Mouse (Mus musculus): ENCODE measurements around the gene Lrrc72. TPM values are rescaled to one million over a fixed set of nuclear protein-coding genes. Genes with fewer than 3 reads are reported as not detected.
"Not testable (repeated sequence)": the region's sequence is repeated elsewhere in the genome, so short reads cannot be mapped to it uniquely, and the experiment has no call there.

Lrrc72 gene
- polyA plus RNA-seq, 1 experiment from 2014 or later = not detected

GRCm38 (mm10) chr12:36207800-36208148 is 45.4 kb downstream of the Lrrc72 start:
- Histone ChIP-seq H3K4me1 (ENCODE audit: control insufficient read depth, insufficient read depth, low read length) (peaks cover 6% of the 10 kb centered on the region), H3K4me3 (ENCODE audit: low read depth, low read length) (no peak overlapping the region), H3K36me3 (ENCODE audit: control insufficient read depth, insufficient read depth, low read length) (no peaks in the 10 kb centered on the region), H3K9ac (ENCODE audit: low read length) (no peak overlapping the region), H3K9me3 (ENCODE audit: control insufficient read depth, low read length) (no peaks in the 10 kb centered on the region), H3K27ac (ENCODE audit: low read depth, low read length) (no peak overlapping the region), H3K4me2 (ENCODE audit: low read depth) (0 out of 2 replicates have a peak overlapping the region, but pooled peaks have one; percentile 20), H3K27me3 (ENCODE audit: control insufficient read depth, insufficient read depth, low read length) (no peaks in the 10 kb centered on the region)
- ATAC-seq (ENCODE audit: insufficient read depth, low FRiP score, low TSS enrichment) (peak; percentile 39), DNase-seq (ENCODE audit: low spot score) (no peak)
- WGBS = 77% methylated on average over 7 of the region's 7 CpGs

GRCm38 (mm10) chr12:36207072-36207799 is 46.0 kb downstream of the Lrrc72 start:
- H3K36me3 ChIP-seq (ENCODE audit: control insufficient read depth, insufficient read depth, low read length) = no peaks in the 10 kb centered on the region
- H3K9ac ChIP-seq (ENCODE audit: low read length) = no peak overlapping the region
- no peak overlapping the region for H3K4me3 ChIP-seq (ENCODE audit: low read depth, low read length)
- WGBS = 54% methylated on average over 9 of the region's 9 CpGs
- no peaks in the 10 kb centered on the region for H3K9me3 ChIP-seq (ENCODE audit: control insufficient read depth, low read length)
- ATAC-seq (ENCODE audit: insufficient read depth, low FRiP score, low TSS enrichment) (peak; percentile 98), DNase-seq (ENCODE audit: low spot score) (peak; percentile 75)
- 0 out of 2 replicates have a peak overlapping the region, but pooled peaks have one; percentile 20 for H3K4me2 ChIP-seq (ENCODE audit: low read depth)
- H3K27ac ChIP-seq (ENCODE audit: low read depth, low read length) = 0 out of 2 replicates have a peak overlapping the region, but pooled peaks have one; percentile 29
- peaks cover 6% of the 10 kb centered on the region for H3K4me1 ChIP-seq (ENCODE audit: control insufficient read depth, insufficient read depth, low read length)
- H3K27me3 ChIP-seq (ENCODE audit: control insufficient read depth, insufficient read depth, low read length) = no peaks in the 10 kb centered on the region

- not testable (repeated sequence) for H3K9ac ChIP-seq (ENCODE audit: low read length); ATAC-seq (ENCODE audit: insufficient read depth, low FRiP score, low TSS enrichment); H3K27me3 ChIP-seq (ENCODE audit: control insufficient read depth, insufficient read depth, low read length); H3K36me3 ChIP-seq (ENCODE audit: control insufficient read depth, insufficient read depth, low read length); H3K4me1 ChIP-seq (ENCODE audit: control insufficient read depth, insufficient read depth, low read length); H3K4me2 ChIP-seq (ENCODE audit: low read depth); H3K27ac ChIP-seq (ENCODE audit: low read depth, low read length); DNase-seq (ENCODE audit: low spot score); H3K9me3 ChIP-seq (ENCODE audit: control insufficient read depth, low read length); H3K4me3 ChIP-seq (ENCODE audit: low read depth, low read length)
- WGBS = 44% methylated on average over 5 of the region's 5 CpGs
Measured at GRCm38 (mm10) chr12:36205579-36206119, 47.5 kb downstream of the Lrrc72 start.

GRCm38 (mm10) chr12:36194976-36195375 is 58.2 kb downstream of the Lrrc72 start:
- DNase-seq (ENCODE audit: low spot score) = no peak
- Histone ChIP-seq H3K4me3 (ENCODE audit: low read depth, low read length) (no peak overlapping the region), H3K27me3 (ENCODE audit: control insufficient read depth, insufficient read depth, low read length) (no peaks in the 10 kb centered on the region), H3K4me1 (ENCODE audit: control insufficient read depth, insufficient read depth, low read length) (no peaks in the 10 kb centered on the region), H3K4me2 (ENCODE audit: low read depth) (no peak overlapping the region), H3K9me3 (ENCODE audit: control insufficient read depth, low read length) (peaks cover 5% of the 10 kb centered on the region; the same call in 1 of the 2 replicates), H3K9ac (ENCODE audit: low read length) (no peak overlapping the region), H3K36me3 (ENCODE audit: control insufficient read depth, insufficient read depth, low read length) (peaks cover 17% of the 10 kb centered on the region), H3K27ac (ENCODE audit: low read depth, low read length) (no peak overlapping the region)
- WGBS = 92% methylated on average over 7 of the region's 7 CpGs
- ATAC-seq (ENCODE audit: insufficient read depth, low FRiP score, low TSS enrichment) = no peak

- 94% methylated on average over 5 of the region's 5 CpGs for WGBS
- no peak overlapping the region for H3K27ac ChIP-seq (ENCODE audit: low read depth, low read length)
- no peak for ATAC-seq (ENCODE audit: insufficient read depth, low FRiP score, low TSS enrichment)
- H3K9me3 ChIP-seq (ENCODE audit: control insufficient read depth, low read length) = no peaks in the 10 kb centered on the region
- H3K9ac ChIP-seq (ENCODE audit: low read length) = no peak overlapping the region
- peaks cover 3% of the 10 kb centered on the region for H3K36me3 ChIP-seq (ENCODE audit: control insufficient read depth, insufficient read depth, low read length)
- H3K4me3 ChIP-seq (ENCODE audit: low read depth, low read length) = no peak overlapping the region
- H3K4me1 ChIP-seq (ENCODE audit: control insufficient read depth, insufficient read depth, low read length) = no peaks in the 10 kb centered on the region
- DNase-seq (ENCODE audit: low spot score) = no peak
- no peaks in the 10 kb centered on the region for H3K27me3 ChIP-seq (ENCODE audit: control insufficient read depth, insufficient read depth, low read length)
- no peak overlapping the region for H3K4me2 ChIP-seq (ENCODE audit: low read depth)
Measured at GRCm38 (mm10) chr12:36190343-36190742, 62.9 kb downstream of the Lrrc72 start.

GRCm38 (mm10) chr12:36189610-36190009 is 63.6 kb downstream of the Lrrc72 start:
- Histone ChIP-seq H3K9me3 (ENCODE audit: control insufficient read depth, low read length) (no peaks in the 10 kb centered on the region), H3K4me3 (ENCODE audit: low read depth, low read length) (no peak overlapping the region), H3K36me3 (ENCODE audit: control insufficient read depth, insufficient read depth, low read length) (no peaks in the 10 kb centered on the region; the same call in 1 of the 2 replicates), H3K4me2 (ENCODE audit: low read depth) (no peak overlapping the region), H3K9ac (ENCODE audit: low read length) (no peak overlapping the region), H3K27me3 (ENCODE audit: control insufficient read depth, insufficient read depth, low read length) (no peaks in the 10 kb centered on the region), H3K4me1 (ENCODE audit: control insufficient read depth, insufficient read depth, low read length) (no peaks in the 10 kb centered on the region), H3K27ac (ENCODE audit: low read depth, low read length) (no peak overlapping the region)
- ATAC-seq (ENCODE audit: insufficient read depth, low FRiP score, low TSS enrichment) (no peak), DNase-seq (ENCODE audit: low spot score) (no peak)
- 95% methylated on average over 3 of the region's 3 CpGs for WGBS

- DNase-seq (ENCODE audit: low spot score) (no peak), ATAC-seq (ENCODE audit: insufficient read depth, low FRiP score, low TSS enrichment) (no peak)
- no peak overlapping the region for H3K4me3 ChIP-seq (ENCODE audit: low read depth, low read length)
- H3K36me3 ChIP-seq (ENCODE audit: control insufficient read depth, insufficient read depth, low read length) = peaks cover 6% of the 10 kb centered on the region; the same call in 1 of the 2 replicates
- H3K9ac ChIP-seq (ENCODE audit: low read length) = no peak overlapping the region
- no peaks in the 10 kb centered on the region for H3K27me3 ChIP-seq (ENCODE audit: control insufficient read depth, insufficient read depth, low read length)
- no peaks in the 10 kb centered on the region for H3K9me3 ChIP-seq (ENCODE audit: control insufficient read depth, low read length)
- H3K4me2 ChIP-seq (ENCODE audit: low read depth) = no peak overlapping the region
- no peaks in the 10 kb centered on the region for H3K4me1 ChIP-seq (ENCODE audit: control insufficient read depth, insufficient read depth, low read length)
- 76% methylated on average over 6 of the region's 6 CpGs for WGBS
- H3K27ac ChIP-seq (ENCODE audit: low read depth, low read length) = no peak overlapping the region
Measured at GRCm38 (mm10) chr12:36187081-36187480, 66.1 kb downstream of the Lrrc72 start.

GRCm38 (mm10) chr12:36182570-36182969 is 70.6 kb downstream of the Lrrc72 start:
- no peak for ATAC-seq (ENCODE audit: insufficient read depth, low FRiP score, low TSS enrichment)

GRCm38 (mm10) chr12:36177227-36177626 is 76.0 kb downstream of the Lrrc72 start:
- DNase-seq (ENCODE audit: low spot score) = no peak
- no peak overlapping the region for H3K4me2 ChIP-seq (ENCODE audit: low read depth)
- WGBS = 90% methylated on average over 5 of the region's 5 CpGs
- no peaks in the 10 kb centered on the region for H3K27me3 ChIP-seq (ENCODE audit: control insufficient read depth, insufficient read depth, low read length)
- no peaks in the 10 kb centered on the region for H3K4me1 ChIP-seq (ENCODE audit: control insufficient read depth, insufficient read depth, low read length)
- H3K9me3 ChIP-seq (ENCODE audit: control insufficient read depth, low read length) = no peaks in the 10 kb centered on the region
- H3K27ac ChIP-seq (ENCODE audit: low read depth, low read length) = no peak overlapping the region
- H3K36me3 ChIP-seq (ENCODE audit: control insufficient read depth, insufficient read depth, low read length) = peaks cover 4% of the 10 kb centered on the region
- no peak overlapping the region for H3K9ac ChIP-seq (ENCODE audit: low read length)
- no peak for ATAC-seq (ENCODE audit: insufficient read depth, low FRiP score, low TSS enrichment)
- no peak overlapping the region for H3K4me3 ChIP-seq (ENCODE audit: low read depth, low read length)

More at GRCm38 (mm10) chr12:36182570-36182969, 70.6 kb downstream of the Lrrc72 start:
- Histone ChIP-seq H3K4me2 (ENCODE audit: low read depth) (no peak overlapping the region), H3K9me3 (ENCODE audit: control insufficient read depth, low read length) (no peaks in the 10 kb centered on the region), H3K36me3 (ENCODE audit: control insufficient read depth, insufficient read depth, low read length) (peaks cover 6% of the 10 kb centered on the region; the same call in 1 of the 2 replicates), H3K27me3 (ENCODE audit: control insufficient read depth, insufficient read depth, low read length) (no peaks in the 10 kb centered on the region), H3K27ac (ENCODE audit: low read depth, low read length) (no peak overlapping the region), H3K4me1 (ENCODE audit: control insufficient read depth, insufficient read depth, low read length) (no peaks in the 10 kb centered on the region), H3K4me3 (ENCODE audit: low read depth, low read length) (no peak overlapping the region), H3K9ac (ENCODE audit: low read length) (no peak overlapping the region)
- no peak for DNase-seq (ENCODE audit: low spot score)
- 80% methylated on average over 6 of the region's 6 CpGs for whole genome bisulfite sequencing

Measured in neural tube, embryonic 11.5 days (tissue).